In genomic region chr5:128524377-128525280, GRCm38 (mm10) we compare ENCODE assay signal across 9 mouse cellular contexts.
DNase-seq lines count a peak whose midpoint lies in the region; ATAC-seq and TF ChIP-seq lines count a peak whose summit lies in the region.
"Had no signal": no experiment of that assay in that cellular context is flagged by ENCODE, and none has a peak within 500 bp of the region (broad histone marks: within the 10 kb centered on the region; RNA-seq: fewer than 3 reads in every experiment).

No protein-coding gene starts in this region.

- peak; percentile 56; the same call in 1 of the 2 replicates for ATAC-seq in hindbrain, embryonic 12.5 days (ENCODE audit: low FRiP score)
- no peak for ATAC-seq in midbrain, postnatal 0 days (ENCODE audit: low FRiP score)
- ATAC-seq: intestine, postnatal 0 days had no signal

- peaks cover 13% of the 10 kb centered on the region for H3K4me1 ChIP-seq in hindbrain, embryonic 12.5 days
- 0 out of 2 replicates have a peak, but pooled peaks cover 6% of the 10 kb centered on the region for H3K4me1 ChIP-seq in midbrain, postnatal 0 days (ENCODE audit: insufficient read depth, low read length)

- DNase-seq in kidney, postnatal 4 days = peak; percentile 20 to 31
- DNase-seq in kidney, adult 9 months = no peak
- DNase-seq in embryo, embryonic 10.5 days (ENCODE audit: low spot score) = peak; percentile 44
- peak; percentile 39 for DNase-seq in midbrain, postnatal 0 days (ENCODE audit: low spot score)
- DNase-seq in c-Kit-positive CD71-positive TER-119-positive erythroid progenitor cells, embryonic 14.5 days (ENCODE audit: low spot score) = no peak
- DNase-seq in adrenal gland, adult 2 months = no peak
- no peak for DNase-seq in right cerebral cortex, postnatal 25 days

- H3K27me3 ChIP-seq in hindbrain, embryonic 12.5 days = peaks cover 5% of the 10 kb centered on the region; the same call in 1 of the 2 replicates
- no peaks in the 10 kb centered on the region for H3K27me3 ChIP-seq in midbrain, postnatal 0 days (ENCODE audit: insufficient read depth, low read length)

- peak overlapping the region; percentile 25; the same call in 1 of the 2 replicates for H3K27ac ChIP-seq in hindbrain, embryonic 12.5 days
- no peak overlapping the region for H3K27ac ChIP-seq in midbrain, postnatal 0 days (ENCODE audit: low read depth, low read length)

- TF ChIP-seq CTCF in midbrain, postnatal 0 days (IDR thresholded peaks at IDR 0.05) = no peak

- H3K4me3 ChIP-seq in hindbrain, embryonic 12.5 days = no peak overlapping the region
- H3K4me3 ChIP-seq in midbrain, postnatal 0 days (ENCODE audit: low read depth, low read length) = no peak overlapping the region

- WGBS in hindbrain, embryonic 12.5 days = 6% methylated on average over 26 of the region's 26 CpGs
- WGBS in midbrain, postnatal 0 days = 10% methylated on average over 26 of the region's 26 CpGs

- no peaks in the 10 kb centered on the region for H3K9me3 ChIP-seq in hindbrain, embryonic 12.5 days (replicated peaks)
- H3K9me3 ChIP-seq in midbrain, postnatal 0 days (ENCODE audit: low read length) = no peaks in the 10 kb centered on the region

- peak overlapping the region; percentile 20 for H3K4me2 ChIP-seq in hindbrain, embryonic 12.5 days (replicated peaks)
- no peak overlapping the region for H3K4me2 ChIP-seq in midbrain, postnatal 0 days (ENCODE audit: low read depth, low read length, poor library complexity, severe bottlenecking)

- no peaks in the 10 kb centered on the region for H3K36me3 ChIP-seq in hindbrain, embryonic 12.5 days
- H3K36me3 ChIP-seq in midbrain, postnatal 0 days (ENCODE audit: insufficient read depth, low read length) = no peaks in the 10 kb centered on the region

- 0 out of 2 replicates have a peak overlapping the region, but pooled peaks have one; percentile 10 for H3K9ac ChIP-seq in hindbrain, embryonic 12.5 days
- H3K9ac ChIP-seq in midbrain, postnatal 0 days (replicated peaks; ENCODE audit: low read length, poor library complexity, severe bottlenecking) = no peak overlapping the region

Comparison
In these comparisons a context has a peak if more than half of its experiments do, and no peak if none do; other contexts are left out.
1. DNase-seq: peak in kidney, postnatal 4 days (2 of 2), embryo, embryonic 10.5 days (single experiment) and midbrain, postnatal 0 days (single experiment); none in kidney, adult 9 months (single experiment), c-Kit-positive CD71-positive TER-119-positive erythroid progenitor cells, embryonic 14.5 days (single experiment), adrenal gland, adult 2 months (single experiment) and right cerebral cortex, postnatal 25 days (single experiment).